Mouse (Mus musculus): ENCODE measurements around the gene Mis18a.

DNA sequence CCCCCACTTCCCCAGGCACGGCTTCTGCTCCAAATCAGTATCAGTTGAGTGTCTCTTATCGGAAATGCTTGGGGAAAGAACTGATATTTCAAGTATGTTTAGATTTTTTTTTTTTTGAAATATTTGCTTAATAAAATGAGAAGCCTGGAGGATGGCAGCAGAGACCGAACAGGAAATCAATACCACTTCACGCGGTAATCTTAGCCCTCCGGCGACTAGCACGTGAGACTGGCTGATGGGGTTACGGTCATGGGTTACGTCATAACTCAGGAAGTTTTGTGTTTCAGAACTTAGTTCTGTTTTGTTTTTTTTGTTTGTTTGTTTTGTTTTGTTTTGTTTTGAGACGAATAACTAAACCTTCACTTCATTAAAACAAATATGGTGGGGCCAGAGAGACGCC, 16.9 kb downstream of the Mis18a start:
- TF ChIP-seq CTCF (IDR thresholded peaks at IDR 0.05; ENCODE audit: control insufficient read depth, insufficient read depth, insufficient read length), result no peak
- no peak for TF ChIP-seq MAX (IDR thresholded peaks at IDR 0.05)
- TF ChIP-seq CEBPB (IDR thresholded peaks at IDR 0.05; ENCODE audit: low read depth), result no peak
- TF ChIP-seq MYOG (IDR thresholded peaks at IDR 0.05; ENCODE audit: control insufficient read depth, extremely low read depth, insufficient read length), result no peak
